Mouse (Mus musculus) heart, embryonic 11.5 days (tissue): Measurements from ENCODE around the gene Rps4x. TPM values are rescaled to one million over a fixed set of nuclear protein-coding genes. Genes with fewer than 3 reads are reported as not detected.

Source experiments
- ATAC-seq: fragments of 200-750 bp; cut with Nextera tagmentation; replicated peaks from 2 replicates; pipeline ENCODE4 v1.8.0; 2017; ENCODE audit warnings: moderate library complexity; ENCODE audit not compliant: insufficient number of reproducible peaks, low FRiP score, low TSS enrichment
- H3K27ac ChIP-seq: fragments of 300-500 bp; sonication (generic); 2 replicates; pipeline ENCODE4 v1.5.1; 2014; ENCODE audit warnings: mild to moderate bottlenecking, low read depth, low read length
- H3K27me3 ChIP-seq: fragments of 300-500 bp; sonication (generic); 2 replicates; pipeline ENCODE4 v1.6.1; 2014; ENCODE audit warnings: mild to moderate bottlenecking, low read length, mixed read lengths; ENCODE audit not compliant: control insufficient read depth, insufficient read depth
- H3K36me3 ChIP-seq: fragments of 300-500 bp; sonication (generic); 2 replicates; pipeline ENCODE4 v1.6.1; 2014; ENCODE audit warnings: mild to moderate bottlenecking, low read length, moderate library complexity, mixed read lengths; ENCODE audit not compliant: control insufficient read depth, insufficient read depth
- H3K4me1 ChIP-seq: fragments of 300-500 bp; sonication (generic); 2 replicates; pipeline ENCODE4 v1.6.1; 2014; ENCODE audit warnings: low read length; ENCODE audit not compliant: control insufficient read depth, insufficient read depth
- H3K4me2 ChIP-seq: fragments of 300-500 bp; sonication (generic); 2 replicates; pipeline ENCODE4 v1.6.1; 2014; ENCODE audit warnings: mild to moderate bottlenecking, moderate library complexity
- H3K4me3 ChIP-seq: fragments of 300-500 bp; sonication (generic); 2 replicates; pipeline ENCODE4 v1.5.1; 2014; ENCODE audit warnings: low read depth, low read length
- H3K9ac ChIP-seq: fragments of 300-500 bp; sonication (generic); 2 replicates; pipeline ENCODE4 v1.6.1; 2014; ENCODE audit warnings: mild to moderate bottlenecking, low read depth, low read length, moderate library complexity
- H3K9me3 ChIP-seq: fragments of 300-500 bp; sonication (generic); replicated peaks from 2 replicates; pipeline ENCODE4 v1.6.1; 2016; ENCODE audit warnings: low read length; ENCODE audit not compliant: control insufficient read depth
- WGBS: fragments of 180-500 bp; shearing (Covaris S2); extraction: QIAGEN DNeasy Blood & Tissue Kit; methylation state at CpG from one replicate; pipeline ENCODE4 v1.1.7; 2014; ENCODE audit not compliant: insufficient replicate concordance; 5-methylcytosine and 5-hydroxymethylcytosine counted together
- polyA plus RNA-seq: library from polyadenylated mRNA; unstranded; fragments of >200 nt; fragmentation: Nextera tagmentation; extraction: Ambion mirVana; gene quantifications from 2 replicates; pipeline ENCODE4 v1.2.1, GENCODE M21; 2014

Gene Rps4x
- polyA plus RNA-seq, 1 experiment from 2014 or later: 606 TPM

DNA sequence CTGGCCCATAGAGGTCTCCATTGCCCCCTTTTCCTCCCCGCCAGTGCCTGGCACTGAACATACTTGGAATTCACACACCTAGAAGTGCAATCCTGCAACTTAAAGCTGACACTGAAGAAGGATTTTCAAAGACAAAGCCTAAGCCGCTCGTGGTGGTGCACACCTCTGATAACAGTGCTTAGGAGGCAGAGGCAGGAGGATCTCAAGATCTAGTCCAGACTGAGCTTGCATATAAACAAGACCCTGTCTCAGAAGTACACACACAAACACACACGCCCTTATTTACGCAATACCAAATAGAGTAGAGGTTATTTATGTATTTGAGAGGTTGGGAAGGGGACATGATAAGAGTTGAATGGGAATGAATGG lies 31.8 kb downstream of the Rps4x start:
- Histone ChIP-seq H3K4me1 (no peaks in the 10 kb centered on the region), H3K9ac (peak overlapping the region; percentile 61; the same call in 1 of the 2 replicates), H3K27me3 (no peaks in the 10 kb centered on the region)

DNA sequence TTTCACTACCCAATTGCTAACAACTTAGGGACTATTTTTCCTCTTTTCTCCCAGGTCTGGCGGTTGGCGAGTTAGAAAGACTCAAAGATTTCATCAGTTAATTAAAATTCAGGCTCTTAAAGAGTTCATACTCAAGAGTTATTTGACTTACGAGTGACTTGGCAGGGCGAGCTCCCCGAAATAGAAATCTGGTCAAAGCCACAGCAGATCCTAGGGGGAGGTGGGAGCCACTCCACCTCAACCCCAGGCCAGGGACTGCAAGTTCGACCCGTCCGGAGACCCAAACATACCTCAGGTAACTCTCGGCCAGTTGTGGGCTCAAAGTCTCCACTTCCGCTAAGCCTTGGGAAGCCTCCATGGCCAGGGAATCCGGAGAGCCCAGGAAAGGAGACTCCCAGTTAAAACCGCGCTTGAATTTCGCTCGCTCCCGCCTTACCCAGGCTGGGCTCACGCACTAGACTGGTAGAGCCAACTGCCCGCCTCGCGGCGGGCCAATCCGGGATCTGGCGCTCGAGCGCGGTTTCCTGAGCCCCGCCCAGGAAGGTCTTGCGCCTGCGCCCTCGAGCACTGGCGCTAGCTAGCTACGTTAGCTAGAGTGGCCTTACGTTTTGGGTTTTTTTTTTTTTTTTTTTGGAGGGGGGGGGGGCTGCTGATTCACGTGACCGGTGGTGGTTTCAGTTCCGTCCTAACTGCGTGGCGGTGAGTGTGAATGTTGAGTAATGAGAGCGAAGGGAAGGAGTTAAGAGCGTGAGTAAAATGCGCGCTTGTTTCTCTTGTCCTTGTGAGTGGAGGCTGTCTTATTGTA lies 32.4 kb downstream of the Rps4x start, which contains the start of gene Ercc6l:
TSS of gene Ercc6l (minus strand) at position 474 of the 805 bp plus-strand sequence.
- Histone ChIP-seq H3K9ac (peak within 1 kb of the TSS; percentile 72), H3K9me3 (no peaks in the 10 kb centered on the region), H3K27ac (peak within 1 kb of the TSS; percentile 70), H3K4me1 (no peaks in the 10 kb centered on the region), H3K4me2 (peak within 1 kb of the TSS; percentile 57), H3K36me3 (no peaks in the 10 kb centered on the region), H3K27me3 (no peaks in the 10 kb centered on the region), H3K4me3 (peak within 1 kb of the TSS; percentile 54)
- 9% methylated on average over 42 of the region's 42 CpGs for WGBS
- ATAC-seq: peak; percentile 96

More for the DNA sequence above, 31.8 kb downstream of the Rps4x start:
- H3K27ac ChIP-seq: peak overlapping the region; percentile 70
- peak overlapping the region; percentile 38 for H3K4me3 ChIP-seq
- H3K9me3 ChIP-seq: no peaks in the 10 kb centered on the region
- WGBS: 47% methylated on average over 5 of the region's 5 CpGs
- H3K36me3 ChIP-seq: no peaks in the 10 kb centered on the region
- no peak for ATAC-seq
- peak overlapping the region; percentile 51 for H3K4me2 ChIP-seq

DNA sequence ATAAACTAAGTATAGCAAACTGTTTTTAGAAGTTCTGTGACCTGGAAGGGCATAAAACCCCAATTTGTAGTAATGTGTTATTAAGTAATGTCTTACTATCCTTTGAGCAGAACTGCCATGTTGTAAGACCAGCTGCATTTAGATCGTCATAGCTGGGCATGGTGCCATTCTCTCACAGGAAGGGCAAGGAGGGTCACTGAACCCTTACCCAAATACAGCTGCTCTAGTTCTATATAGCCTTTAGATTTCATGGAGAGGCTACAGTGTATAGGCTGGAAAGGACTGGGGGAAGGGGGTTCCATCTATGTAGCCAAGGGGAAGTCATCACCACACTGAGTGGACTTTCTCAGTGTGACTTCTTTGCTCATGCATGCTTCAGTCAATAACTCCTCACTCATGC lies 48.0 kb downstream of the Rps4x start:
- no peaks in the 10 kb centered on the region for H3K27me3 ChIP-seq
- no peak overlapping the region for H3K4me3 ChIP-seq
- no peak overlapping the region for H3K27ac ChIP-seq
- peaks cover 3% of the 10 kb centered on the region; the same call in 1 of the 2 replicates for H3K36me3 ChIP-seq
- no peak for ATAC-seq
- H3K4me1 ChIP-seq: no peaks in the 10 kb centered on the region
- no peak overlapping the region for H3K4me2 ChIP-seq
- H3K9me3 ChIP-seq: no peaks in the 10 kb centered on the region
- 89% methylated on average over 1 of the region's 1 CpGs for WGBS
- H3K9ac ChIP-seq: no peak overlapping the region

Other genes starting within 250 kb of the Rps4x start
- gene Rtl5, start 118.1 kb downstream of the Rps4x start, polyA plus RNA-seq: 0.52 and 0.92 TPM in 2 replicates
- 50.9 and 54.2 TPM in 2 replicates for gene Pin4, start 69.9 kb downstream of the Rps4x start, polyA plus RNA-seq
- gene Ercc6l, start 32.3 kb downstream of the Rps4x start, polyA plus RNA-seq: 9.8 and 13.3 TPM in 2 replicates
- 913 and 967 TPM in 2 replicates for gene Cited1, start 62.8 kb upstream of the Rps4x start, polyA plus RNA-seq